Mouse (Mus musculus): ENCODE measurements at regions not wholly inside any gene's neighbourhood (a gene's known extent, or its start where the extent isn't known, plus 50 kb on each side); places are given as distances from the start of the nearest gene placed in this dataset.
A peak's percentile ranks its signal among the peaks of the same experiment; 100 is the strongest.

DNA sequence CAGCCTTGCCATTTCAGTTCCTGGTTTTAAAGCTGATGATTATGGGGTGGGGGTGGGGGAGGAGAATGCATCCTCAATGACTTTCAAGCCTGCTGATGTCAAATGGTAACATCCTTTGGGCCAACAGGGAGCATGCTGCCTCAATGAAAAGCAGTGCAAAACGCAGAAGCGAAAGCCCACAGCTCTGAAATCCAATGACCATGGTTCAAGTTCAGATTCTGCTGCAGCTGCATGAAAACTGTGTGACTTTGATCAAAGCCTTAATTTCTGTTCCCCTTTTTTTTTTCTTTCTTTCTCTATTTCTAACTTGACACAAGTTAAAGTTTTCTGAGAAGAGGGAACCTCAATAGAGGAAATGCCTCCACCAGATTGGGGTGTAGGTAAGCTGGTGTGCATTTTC is 350.4 kb downstream of the Mllt3 start:
- H3K4me2 ChIP-seq (ENCODE audit: low read depth, low read length), result no peak overlapping the region
- no peak overlapping the region for H3K9ac ChIP-seq (ENCODE audit: low read depth, low read length)
- WGBS, result 92% methylated on average over 2 of the region's 2 CpGs
- ATAC-seq (ENCODE audit: low read depth) (no peak), DNase-seq (ENCODE audit: low spot score) (no peak)
- H3K27ac ChIP-seq (replicated peaks; ENCODE audit: low read depth, low read length), result no peak overlapping the region
- H3K4me3 ChIP-seq (ENCODE audit: low read depth, low read length), result no peak overlapping the region
- H3K4me1 ChIP-seq (ENCODE audit: control insufficient read depth, insufficient read depth, low read length), result no peaks in the 10 kb centered on the region
- no peaks in the 10 kb centered on the region for H3K36me3 ChIP-seq (ENCODE audit: control insufficient read depth, insufficient read depth, low read length)
- H3K9me3 ChIP-seq (ENCODE audit: control insufficient read depth, low read length), result no peaks in the 10 kb centered on the region
- no peaks in the 10 kb centered on the region for H3K27me3 ChIP-seq (replicated peaks; ENCODE audit: control insufficient read depth, insufficient read depth, low read length)

DNA sequence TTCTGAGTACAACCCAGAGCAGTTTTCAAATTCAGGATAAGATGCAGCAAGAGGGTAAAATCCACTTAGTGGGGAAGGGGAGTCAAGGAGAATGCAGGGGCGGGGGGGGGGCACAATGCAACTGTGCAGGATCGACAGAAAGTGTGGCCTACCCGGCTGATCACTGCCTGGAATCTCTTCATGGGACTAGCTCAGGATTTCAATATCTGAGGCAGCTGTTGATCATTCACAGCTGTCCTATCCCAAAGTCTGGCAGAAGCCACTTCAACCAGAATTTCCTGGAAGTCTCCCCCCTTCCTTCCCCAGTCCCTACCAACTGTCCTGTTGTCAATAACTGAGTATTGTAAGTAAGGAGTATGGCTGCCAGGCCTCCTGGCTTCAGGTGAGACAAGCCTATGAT is 362.1 kb downstream of the Mllt3 start:
- no peak overlapping the region for H3K27ac ChIP-seq (replicated peaks; ENCODE audit: low read depth, low read length)
- H3K27me3 ChIP-seq (replicated peaks; ENCODE audit: control insufficient read depth, insufficient read depth, low read length), result no peaks in the 10 kb centered on the region
- no peak overlapping the region for H3K4me3 ChIP-seq (ENCODE audit: low read depth, low read length)
- no peak overlapping the region for H3K4me2 ChIP-seq (ENCODE audit: low read depth, low read length)
- ATAC-seq (ENCODE audit: low read depth), result no peak
- no peak overlapping the region for H3K9ac ChIP-seq (ENCODE audit: low read depth, low read length)
- no peaks in the 10 kb centered on the region for H3K9me3 ChIP-seq (ENCODE audit: control insufficient read depth, low read length)
- H3K36me3 ChIP-seq (ENCODE audit: control insufficient read depth, insufficient read depth, low read length), result no peaks in the 10 kb centered on the region
- peaks cover 13% of the 10 kb centered on the region for H3K4me1 ChIP-seq (ENCODE audit: control insufficient read depth, insufficient read depth, low read length)
- no peak for DNase-seq (ENCODE audit: low spot score)
- 46% methylated on average over 3 of the region's 3 CpGs for WGBS

DNA sequence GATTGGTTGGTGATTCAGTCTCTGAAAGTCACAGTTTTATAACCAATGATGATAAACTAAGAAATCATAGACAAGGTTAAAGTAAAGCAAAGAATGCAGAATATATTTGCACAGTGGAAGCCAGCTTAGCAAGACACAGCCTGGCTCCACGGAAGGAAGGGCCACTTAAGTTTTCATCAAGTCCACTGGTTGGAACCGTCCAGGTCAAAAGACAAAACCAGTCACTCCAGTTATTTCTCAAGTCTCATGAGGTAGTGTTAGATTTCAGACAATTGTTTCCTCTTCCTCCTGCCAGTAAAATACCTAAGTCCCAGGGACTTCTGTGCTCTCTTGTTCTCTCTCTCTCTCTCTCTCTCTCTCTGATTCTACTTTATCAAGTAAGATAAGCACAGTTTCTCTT is 363.0 kb downstream of the Mllt3 start:
- no peak overlapping the region for H3K27ac ChIP-seq (replicated peaks; ENCODE audit: low read depth, low read length)
- H3K27me3 ChIP-seq (replicated peaks; ENCODE audit: control insufficient read depth, insufficient read depth, low read length), result no peaks in the 10 kb centered on the region
- no peak overlapping the region for H3K4me3 ChIP-seq (ENCODE audit: low read depth, low read length)
- no peak for ATAC-seq (ENCODE audit: low read depth)
- H3K36me3 ChIP-seq (ENCODE audit: control insufficient read depth, insufficient read depth, low read length), result no peaks in the 10 kb centered on the region
- DNase-seq (ENCODE audit: low spot score), result no peak
- H3K9me3 ChIP-seq (ENCODE audit: control insufficient read depth, low read length), result no peaks in the 10 kb centered on the region
- H3K4me2 ChIP-seq (ENCODE audit: low read depth, low read length), result no peak overlapping the region
- WGBS, result 56% methylated on average over 2 of the region's 2 CpGs
- H3K9ac ChIP-seq (ENCODE audit: low read depth, low read length), result no peak overlapping the region
- H3K4me1 ChIP-seq (ENCODE audit: control insufficient read depth, insufficient read depth, low read length), result peaks cover 13% of the 10 kb centered on the region

DNA sequence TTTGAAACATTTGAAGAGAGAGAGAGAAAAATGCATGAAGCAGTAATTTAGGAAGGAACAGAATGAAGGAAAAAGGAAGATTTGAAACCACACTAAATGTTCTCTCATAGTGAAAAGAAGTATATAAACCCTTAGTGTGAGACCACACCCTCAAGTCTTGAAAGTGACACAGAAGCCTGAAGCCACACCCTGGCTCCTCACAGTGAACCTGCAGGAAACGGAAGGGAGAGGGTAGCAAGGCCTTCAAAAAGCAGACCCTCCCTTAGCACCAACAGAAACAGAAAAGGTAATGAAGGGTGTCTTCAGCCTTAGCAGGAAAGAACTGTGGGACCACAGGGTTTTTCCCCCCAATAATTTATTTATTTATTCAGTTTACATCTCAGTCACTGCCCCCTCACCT is 363.7 kb downstream of the Mllt3 start:
- Histone ChIP-seq H3K9me3 (ENCODE audit: control insufficient read depth, low read length) (no peaks in the 10 kb centered on the region), H3K4me1 (ENCODE audit: control insufficient read depth, insufficient read depth, low read length) (peaks cover 13% of the 10 kb centered on the region), H3K4me3 (ENCODE audit: low read depth, low read length) (no peak overlapping the region), H3K9ac (ENCODE audit: low read depth, low read length) (no peak overlapping the region), H3K27ac (replicated peaks; ENCODE audit: low read depth, low read length) (no peak overlapping the region), H3K27me3 (replicated peaks; ENCODE audit: control insufficient read depth, insufficient read depth, low read length) (no peaks in the 10 kb centered on the region), H3K36me3 (ENCODE audit: control insufficient read depth, insufficient read depth, low read length) (no peaks in the 10 kb centered on the region), H3K4me2 (ENCODE audit: low read depth, low read length) (no peak overlapping the region)
- ATAC-seq (ENCODE audit: low read depth) (no peak), DNase-seq (ENCODE audit: low spot score) (no peak)
- WGBS, result 71% methylated on average over 1 of the region's 1 CpGs

DNA sequence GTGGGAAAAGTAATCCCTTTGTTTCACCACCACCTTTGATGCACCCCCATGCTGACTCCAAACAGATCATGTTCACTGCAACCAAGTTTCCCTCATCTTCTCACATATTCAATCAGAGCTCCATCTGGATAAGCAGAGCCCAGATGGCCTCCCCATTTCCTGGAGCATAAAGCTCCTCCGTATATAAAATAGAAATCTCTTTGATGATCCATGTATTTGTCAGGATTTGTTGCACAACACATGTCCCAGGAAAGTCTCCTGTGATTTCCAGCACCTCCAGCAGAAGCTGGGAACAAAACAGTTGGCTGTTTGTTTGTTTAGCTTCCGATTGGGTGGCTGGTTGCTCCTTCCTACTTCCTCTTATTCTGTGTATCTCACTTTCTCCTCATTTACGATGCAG is 364.9 kb downstream of the Mllt3 start:
- no peak overlapping the region for H3K4me3 ChIP-seq (ENCODE audit: low read depth, low read length)
- no peak for DNase-seq (ENCODE audit: low spot score)
- H3K36me3 ChIP-seq (ENCODE audit: control insufficient read depth, insufficient read depth, low read length), result no peaks in the 10 kb centered on the region
- H3K4me2 ChIP-seq (ENCODE audit: low read depth, low read length), result no peak overlapping the region
- no peaks in the 10 kb centered on the region for H3K27me3 ChIP-seq (replicated peaks; ENCODE audit: control insufficient read depth, insufficient read depth, low read length)
- ATAC-seq (ENCODE audit: low read depth), result no peak
- H3K9me3 ChIP-seq (ENCODE audit: control insufficient read depth, low read length), result no peaks in the 10 kb centered on the region
- peaks cover 17% of the 10 kb centered on the region for H3K4me1 ChIP-seq (ENCODE audit: control insufficient read depth, insufficient read depth, low read length)
- no peak overlapping the region for H3K27ac ChIP-seq (replicated peaks; ENCODE audit: low read depth, low read length)
- H3K9ac ChIP-seq (ENCODE audit: low read depth, low read length), result no peak overlapping the region
- WGBS, result 54% methylated on average over 3 of the region's 3 CpGs

DNA sequence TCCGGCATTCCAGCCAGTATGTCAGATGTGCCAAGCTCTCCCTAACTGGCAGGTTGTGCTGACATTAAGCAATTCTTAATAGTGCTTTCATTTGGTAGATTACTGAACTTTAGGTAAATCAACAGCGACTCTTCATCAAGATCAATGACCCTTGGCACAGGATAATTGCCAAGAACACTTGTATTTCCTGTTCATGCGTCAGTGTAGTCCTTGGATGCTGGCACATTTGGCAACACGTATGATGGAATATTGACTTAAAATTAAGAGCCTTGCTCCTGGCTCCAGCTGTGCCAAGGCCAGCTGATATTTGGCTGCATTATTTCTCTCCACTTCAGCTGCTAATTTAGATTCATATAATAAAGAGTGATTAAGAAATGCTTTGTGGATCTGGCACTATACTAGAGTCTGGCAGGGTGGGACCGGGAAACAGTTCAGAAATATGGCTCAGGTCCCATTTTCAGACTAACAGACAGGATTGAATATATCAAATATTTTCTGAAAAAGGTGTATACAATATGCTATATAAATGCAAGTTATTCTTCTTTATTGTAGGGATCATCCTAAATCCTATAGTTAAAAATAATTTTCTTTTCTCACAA is 365.5 kb downstream of the Mllt3 start:
- Histone ChIP-seq H3K9me3 (ENCODE audit: control insufficient read depth, low read length) (no peaks in the 10 kb centered on the region), H3K4me2 (ENCODE audit: low read depth, low read length) (no peak overlapping the region), H3K27ac (replicated peaks; ENCODE audit: low read depth, low read length) (no peak overlapping the region), H3K27me3 (replicated peaks; ENCODE audit: control insufficient read depth, insufficient read depth, low read length) (no peaks in the 10 kb centered on the region), H3K9ac (ENCODE audit: low read depth, low read length) (no peak overlapping the region), H3K4me1 (ENCODE audit: control insufficient read depth, insufficient read depth, low read length) (peaks cover 16% of the 10 kb centered on the region), H3K4me3 (ENCODE audit: low read depth, low read length) (no peak overlapping the region), H3K36me3 (ENCODE audit: control insufficient read depth, insufficient read depth, low read length) (no peaks in the 10 kb centered on the region)
- ATAC-seq (ENCODE audit: low read depth) (no peak), DNase-seq (ENCODE audit: low spot score) (no peak)
- 72% methylated on average over 5 of the region's 5 CpGs for WGBS

DNA sequence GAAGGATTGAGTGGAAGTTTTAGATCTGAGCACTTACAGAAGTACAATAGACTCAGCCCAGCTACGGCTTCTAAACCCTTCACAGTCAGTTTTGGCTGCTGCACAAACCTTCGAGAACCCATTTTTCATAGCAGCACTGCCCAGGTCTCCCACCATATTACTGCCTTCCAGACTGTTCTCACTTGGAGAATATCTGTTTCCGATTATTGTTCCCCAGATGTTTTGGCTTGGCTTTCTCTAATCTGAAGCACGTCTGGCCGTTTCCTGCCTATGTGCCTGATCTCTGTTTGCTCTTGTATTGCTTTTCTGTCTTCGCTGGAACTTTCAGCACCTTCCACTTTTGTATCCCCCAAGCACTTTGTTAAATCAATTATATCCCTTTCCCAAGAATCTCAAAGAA is 368.0 kb downstream of the Mllt3 start:
- Histone ChIP-seq H3K4me3 (ENCODE audit: low read depth, low read length) (no peak overlapping the region), H3K27ac (replicated peaks; ENCODE audit: low read depth, low read length) (no peak overlapping the region)
- peak; percentile 78 for ATAC-seq (ENCODE audit: low read depth)

DNA sequence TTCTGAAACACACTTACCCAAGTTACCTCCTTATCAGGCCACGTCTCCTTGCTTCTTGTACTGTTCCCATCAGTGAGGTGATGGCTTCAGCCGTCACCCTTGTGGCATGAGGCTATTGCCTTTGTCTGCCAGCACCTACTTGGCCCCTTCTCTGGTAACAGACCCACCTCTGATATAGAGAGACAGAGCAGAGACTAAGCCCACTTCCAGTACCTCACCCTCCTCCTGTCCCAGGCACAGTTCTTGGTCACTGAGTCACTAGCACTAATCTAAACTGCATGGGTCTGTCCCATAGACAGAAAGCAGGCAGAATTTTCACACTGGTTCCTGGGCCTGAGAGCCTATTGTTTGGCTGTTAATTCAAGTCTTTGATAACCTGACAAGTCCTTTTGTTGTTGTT is 370.3 kb downstream of the Mllt3 start:
- Histone ChIP-seq H3K27me3 (replicated peaks; ENCODE audit: control insufficient read depth, insufficient read depth, low read length) (no peaks in the 10 kb centered on the region), H3K4me3 (ENCODE audit: low read depth, low read length) (no peak overlapping the region), H3K4me1 (ENCODE audit: control insufficient read depth, insufficient read depth, low read length) (peaks cover 15% of the 10 kb centered on the region; the same call in 1 of the 2 replicates), H3K9ac (ENCODE audit: low read depth, low read length) (no peak overlapping the region), H3K9me3 (ENCODE audit: control insufficient read depth, low read length) (no peaks in the 10 kb centered on the region), H3K27ac (replicated peaks; ENCODE audit: low read depth, low read length) (no peak overlapping the region), H3K36me3 (ENCODE audit: control insufficient read depth, insufficient read depth, low read length) (no peaks in the 10 kb centered on the region), H3K4me2 (ENCODE audit: low read depth, low read length) (no peak overlapping the region)
- ATAC-seq (ENCODE audit: low read depth), result no peak
- 83% methylated on average over 2 of the region's 2 CpGs for WGBS
- DNase-seq (ENCODE audit: low spot score), result no peak

More for the DNA sequence above, 368.0 kb downstream of the Mllt3 start:
- Histone ChIP-seq H3K27me3 (replicated peaks; ENCODE audit: control insufficient read depth, insufficient read depth, low read length) (no peaks in the 10 kb centered on the region), H3K9me3 (ENCODE audit: control insufficient read depth, low read length) (no peaks in the 10 kb centered on the region), H3K4me2 (ENCODE audit: low read depth, low read length) (no peak overlapping the region), H3K9ac (ENCODE audit: low read depth, low read length) (no peak overlapping the region), H3K36me3 (ENCODE audit: control insufficient read depth, insufficient read depth, low read length) (no peaks in the 10 kb centered on the region), H3K4me1 (ENCODE audit: control insufficient read depth, insufficient read depth, low read length) (peaks cover 4% of the 10 kb centered on the region; the same call in 1 of the 2 replicates)
- DNase-seq (ENCODE audit: low spot score), result peak; percentile 85
- WGBS, result 20% methylated on average over 6 of the region's 6 CpGs

DNA sequence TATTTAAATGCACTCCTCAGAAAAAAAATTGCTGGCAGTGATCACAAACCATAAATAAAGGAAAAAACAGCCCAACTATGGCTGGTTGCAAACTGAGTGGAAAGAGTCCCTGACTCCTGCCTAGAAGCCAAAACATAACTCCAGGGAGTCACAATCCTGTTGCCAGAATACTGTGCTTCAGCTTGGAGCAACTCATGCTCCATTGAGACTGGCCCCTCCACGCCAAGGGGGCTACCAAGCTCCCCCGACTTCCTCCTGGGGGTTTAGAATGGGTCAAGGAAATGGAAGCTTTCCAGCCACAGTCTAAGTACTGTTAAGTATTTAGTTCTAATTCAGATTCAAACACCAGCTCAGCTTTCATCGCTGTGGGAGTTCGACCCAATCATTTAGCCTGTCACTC is 374.8 kb downstream of the Mllt3 start:
- ATAC-seq (ENCODE audit: low read depth), result no peak
- H3K36me3 ChIP-seq (ENCODE audit: control insufficient read depth, insufficient read depth, low read length), result no peaks in the 10 kb centered on the region
- no peak overlapping the region for H3K27ac ChIP-seq (replicated peaks; ENCODE audit: low read depth, low read length)
- 0 out of 2 replicates have a peak, but pooled peaks cover 11% of the 10 kb centered on the region for H3K4me1 ChIP-seq (ENCODE audit: control insufficient read depth, insufficient read depth, low read length)
- no peak overlapping the region for H3K4me3 ChIP-seq (ENCODE audit: low read depth, low read length)
- no peak overlapping the region for H3K4me2 ChIP-seq (ENCODE audit: low read depth, low read length)
- 25% methylated on average over 4 of the region's 4 CpGs for WGBS
- H3K9me3 ChIP-seq (ENCODE audit: control insufficient read depth, low read length), result no peaks in the 10 kb centered on the region
- no peak for DNase-seq (ENCODE audit: low spot score)
- no peak overlapping the region for H3K9ac ChIP-seq (ENCODE audit: low read depth, low read length)
- no peaks in the 10 kb centered on the region for H3K27me3 ChIP-seq (replicated peaks; ENCODE audit: control insufficient read depth, insufficient read depth, low read length)
